Mouse (Mus musculus) intestine, embryonic 16.5 days (tissue): ENCODE measurements around the gene Pcdh19. TPM values are rescaled to one million over a fixed set of nuclear protein-coding genes. Genes with fewer than 3 reads are reported as not detected.
"Not testable (repeated sequence)": the region's sequence is repeated elsewhere in the genome, so short reads cannot be mapped to it uniquely, and the experiment has no call there.

ENCODE experiments used
- ATAC-seq: fragments of 200-750 bp; cut with Nextera tagmentation; 2 replicates; pipeline ENCODE4 v1.8.0; 2017; ENCODE audit warnings: moderate TSS enrichment, moderate library complexity
- H3K27ac ChIP-seq: fragments of 300-500 bp; sonication (generic); 2 replicates; pipeline ENCODE4 v1.5.1; 2014; ENCODE audit warnings: mild to moderate bottlenecking, low read length
- H3K27me3 ChIP-seq: fragments of 300-500 bp; sonication (generic); replicated peaks from 2 replicates; pipeline ENCODE4 v1.6.1; 2014; ENCODE audit warnings: low read length, control low read depth, mixed read lengths; ENCODE audit not compliant: control insufficient read depth, insufficient read depth
- H3K36me3 ChIP-seq: fragments of 300-500 bp; sonication (generic); 2 replicates; pipeline ENCODE4 v1.6.1; 2014; ENCODE audit warnings: low read length, control low read depth; ENCODE audit not compliant: control insufficient read depth, insufficient read depth
- H3K4me1 ChIP-seq: fragments of 300-500 bp; sonication (generic); 2 replicates; pipeline ENCODE4 v1.6.1; 2014; ENCODE audit warnings: low read length, control low read depth, mixed read lengths; ENCODE audit not compliant: control insufficient read depth, insufficient read depth
- H3K4me2 ChIP-seq: fragments of 300-500 bp; sonication (generic); 2 replicates; pipeline ENCODE4 v1.6.1; 2014; ENCODE audit warnings: low read depth, low read length, control low read depth
- H3K4me3 ChIP-seq: fragments of 300-500 bp; sonication (generic); 2 replicates; pipeline ENCODE4 v1.5.1; 2014; ENCODE audit warnings: mild to moderate bottlenecking, low read length
- H3K9ac ChIP-seq: fragments of 300-500 bp; sonication (generic); 2 replicates; pipeline ENCODE4 v1.6.1; 2014; ENCODE audit warnings: low read depth, low read length
- H3K9me3 ChIP-seq: fragments of 300-500 bp; sonication (generic); 2 replicates; pipeline ENCODE4 v1.6.1; 2016; ENCODE audit warnings: low read length, control low read depth; ENCODE audit not compliant: control insufficient read depth
- WGBS: fragments of 180-500 bp; shearing (Covaris S2); extraction: QIAGEN DNeasy Blood & Tissue Kit; methylation state at CpG from one replicate; pipeline ENCODE4 v1.1.7; 2014; 5-methylcytosine and 5-hydroxymethylcytosine counted together
- polyA plus RNA-seq: library from polyadenylated mRNA; unstranded; fragments of >200 nt; fragmentation: Nextera tagmentation; extraction: Ambion mirVana; gene quantifications from 2 replicates; pipeline ENCODE4 v1.2.1, GENCODE M21; 2015

Gene Pcdh19
- 0.98 and 1.6 TPM in 2 replicates for polyA plus RNA-seq

DNA sequence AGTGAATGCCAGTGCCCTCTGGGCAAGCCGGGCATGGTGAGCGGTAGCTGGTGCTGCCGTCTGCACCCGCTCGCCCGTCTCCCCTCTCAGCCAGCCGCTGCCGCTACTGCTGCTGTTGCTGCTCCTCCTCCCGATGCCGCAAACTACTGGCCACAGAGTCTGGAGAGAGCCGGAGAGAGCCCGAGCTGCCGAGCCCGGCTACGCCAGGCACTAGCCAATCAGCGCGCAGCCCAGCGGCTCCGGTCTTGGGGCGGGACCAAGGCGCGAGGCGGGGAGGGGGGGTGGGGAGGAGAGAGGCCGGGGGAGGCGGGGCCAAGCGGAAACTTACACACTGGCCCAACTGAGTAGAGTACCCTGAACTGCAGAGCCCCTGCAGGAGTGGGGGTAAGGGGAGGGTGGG, at the start of gene Pcdh19:
Gene Pcdh19 (minus strand): TSS at position 148 of the 400 bp plus-strand sequence.
- peak within 1 kb of the TSS; percentile 83 for H3K4me2 ChIP-seq
- H3K4me3 ChIP-seq = peak within 1 kb of the TSS; percentile 56
- H3K27ac ChIP-seq = peak within 1 kb of the TSS; percentile 33; the same call in 1 of the 2 replicates
- ATAC-seq = peak; percentile 94
- WGBS = 21% methylated on average over 13 of the region's 26 CpGs
- H3K36me3 ChIP-seq = no peaks in the 10 kb centered on the region
- no peaks in the 10 kb centered on the region for H3K4me1 ChIP-seq
- H3K27me3 ChIP-seq = peaks cover 31% of the 10 kb centered on the region
- peak within 1 kb of the TSS; percentile 63 for H3K9ac ChIP-seq
- H3K9me3 ChIP-seq = no peaks in the 10 kb centered on the region

DNA sequence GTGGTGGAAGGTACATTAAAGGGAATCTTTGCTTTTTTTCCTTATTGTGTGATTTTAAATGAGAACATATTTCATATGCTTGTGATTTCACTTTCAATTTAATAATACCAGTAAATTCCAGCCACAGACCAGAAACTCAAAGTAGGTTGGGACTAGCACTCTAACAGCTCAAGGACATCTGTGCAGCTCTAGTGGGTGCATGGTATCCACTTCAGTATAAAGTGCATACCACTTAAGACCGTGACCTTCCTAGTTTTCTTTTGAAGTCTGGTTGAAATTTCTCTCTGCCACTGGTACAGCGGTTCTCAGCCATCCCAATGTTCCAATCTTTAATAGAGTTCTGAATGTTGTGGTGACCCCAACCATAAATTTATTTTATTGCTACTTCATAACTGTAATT, 47.1 kb upstream of the Pcdh19 start:
- Histone ChIP-seq H3K4me3 (no peak overlapping the region), H3K27ac (no peak overlapping the region), H3K9me3 (no peaks in the 10 kb centered on the region), H3K36me3 (no peaks in the 10 kb centered on the region), H3K4me2 (no peak overlapping the region), H3K27me3 (no peaks in the 10 kb centered on the region), H3K4me1 (no peaks in the 10 kb centered on the region), H3K9ac (no peak overlapping the region)
- ATAC-seq = no peak
- 78% methylated on average over 2 of the region's 2 CpGs for WGBS

DNA sequence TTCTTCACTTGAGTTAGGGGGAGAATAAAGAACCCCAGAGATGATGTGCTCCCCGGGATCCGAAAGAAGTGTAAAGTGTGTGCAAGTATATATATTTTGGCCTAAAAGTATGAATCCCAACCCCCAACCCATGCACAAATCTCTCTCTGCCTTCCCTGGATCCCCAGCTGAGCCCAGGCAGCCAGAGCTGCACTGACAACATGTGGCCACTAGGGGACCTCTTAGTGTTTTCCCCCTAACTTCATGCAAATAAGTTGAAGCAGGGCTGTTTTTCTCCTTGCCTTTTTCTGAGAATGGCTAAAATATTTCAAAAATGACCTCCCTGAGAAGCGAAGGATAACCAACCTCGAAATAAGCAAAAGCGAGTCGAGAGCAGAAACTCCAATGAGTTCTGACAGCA, 46.2 kb upstream of the Pcdh19 start:
- ATAC-seq = no peak
- Histone ChIP-seq H3K4me1 (no peaks in the 10 kb centered on the region), H3K27me3 (no peaks in the 10 kb centered on the region), H3K4me3 (no peak overlapping the region), H3K27ac (no peak overlapping the region), H3K4me2 (no peak overlapping the region), H3K36me3 (no peaks in the 10 kb centered on the region), H3K9ac (no peak overlapping the region), H3K9me3 (no peaks in the 10 kb centered on the region)
- WGBS = 49% methylated on average over 6 of the region's 6 CpGs

DNA sequence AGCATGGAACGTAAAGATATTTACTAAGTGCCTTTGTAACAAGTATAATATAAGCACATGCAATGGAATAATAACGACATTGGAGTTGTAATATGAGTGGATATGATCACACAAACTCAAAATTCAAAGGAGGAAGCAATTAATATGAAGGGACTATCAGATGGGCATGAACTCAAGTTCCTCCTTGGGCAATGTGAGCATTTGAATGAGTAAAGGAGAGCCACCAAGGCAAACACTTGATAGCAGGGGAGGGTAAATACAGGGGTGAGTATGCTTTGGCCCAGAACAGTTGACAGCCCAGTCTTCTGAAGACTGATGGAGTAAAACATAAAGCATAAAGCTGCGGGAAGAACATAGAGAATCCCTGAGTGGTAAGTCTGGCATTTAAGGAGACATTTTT, 32.7 kb upstream of the Pcdh19 start:
- no peak overlapping the region for H3K4me2 ChIP-seq
- H3K9me3 ChIP-seq = no peaks in the 10 kb centered on the region
- H3K4me3 ChIP-seq = no peak overlapping the region
- WGBS = 82% methylated on average over 3 of the region's 3 CpGs
- no peak overlapping the region for H3K9ac ChIP-seq
- H3K4me1 ChIP-seq = no peaks in the 10 kb centered on the region
- H3K36me3 ChIP-seq = no peaks in the 10 kb centered on the region
- H3K27ac ChIP-seq = no peak overlapping the region
- no peak for ATAC-seq
- H3K27me3 ChIP-seq = no peaks in the 10 kb centered on the region

DNA sequence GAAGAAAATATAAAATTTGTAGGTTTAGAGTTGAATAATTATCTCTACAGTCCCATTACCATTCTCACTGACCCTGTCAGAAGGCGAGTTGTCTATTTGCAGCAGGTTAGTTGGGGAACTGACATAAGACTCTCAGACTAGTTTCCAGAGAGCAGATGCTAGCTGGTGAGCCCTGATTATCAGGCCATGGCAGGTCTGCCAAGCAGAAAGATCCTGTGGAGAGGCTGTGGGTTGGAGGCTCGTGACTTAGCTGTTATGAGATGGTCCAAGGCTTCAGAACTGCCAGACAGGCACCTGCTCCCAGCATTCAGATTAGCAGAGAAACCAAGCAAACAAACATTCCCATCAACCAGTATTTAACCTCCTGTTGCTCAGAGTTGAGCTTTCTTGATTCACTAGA, 21.8 kb upstream of the Pcdh19 start:
- WGBS = 76% methylated on average over 2 of the region's 2 CpGs

DNA sequence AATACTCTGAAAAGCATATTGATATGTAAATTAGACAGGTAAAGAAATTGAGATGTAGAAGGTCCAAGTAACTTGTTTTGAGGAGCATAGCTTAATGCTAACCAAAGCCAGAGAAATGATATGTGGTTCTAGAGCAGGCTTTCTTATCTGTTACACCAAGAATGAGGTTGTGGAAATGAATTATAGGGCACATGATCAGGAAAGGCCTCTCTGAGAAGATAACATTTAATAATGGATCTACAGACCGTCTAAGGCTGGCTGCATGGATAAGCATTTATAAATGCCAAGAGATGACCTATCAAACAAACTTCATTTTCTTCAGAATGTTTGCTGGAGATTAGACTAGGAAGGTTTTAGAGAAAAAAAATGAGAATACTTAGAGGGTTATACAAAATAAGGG, 14.1 kb upstream of the Pcdh19 start:
- WGBS = 80% methylated on average over 1 of the region's 1 CpGs
- H3K4me2 ChIP-seq = no peak overlapping the region
- H3K9ac ChIP-seq = no peak overlapping the region
- no peaks in the 10 kb centered on the region for H3K27me3 ChIP-seq
- no peaks in the 10 kb centered on the region for H3K36me3 ChIP-seq
- no peak for ATAC-seq
- H3K4me3 ChIP-seq = no peak overlapping the region
- H3K4me1 ChIP-seq = no peaks in the 10 kb centered on the region
- no peak overlapping the region for H3K27ac ChIP-seq
- H3K9me3 ChIP-seq = no peaks in the 10 kb centered on the region

More for the DNA sequence above, 21.8 kb upstream of the Pcdh19 start:
- Histone ChIP-seq H3K4me2 (no peak overlapping the region), H3K4me1 (no peaks in the 10 kb centered on the region), H3K9me3 (no peaks in the 10 kb centered on the region), H3K4me3 (no peak overlapping the region), H3K36me3 (no peaks in the 10 kb centered on the region), H3K27ac (no peak overlapping the region), H3K27me3 (no peaks in the 10 kb centered on the region), H3K9ac (no peak overlapping the region)
- ATAC-seq = no peak

DNA sequence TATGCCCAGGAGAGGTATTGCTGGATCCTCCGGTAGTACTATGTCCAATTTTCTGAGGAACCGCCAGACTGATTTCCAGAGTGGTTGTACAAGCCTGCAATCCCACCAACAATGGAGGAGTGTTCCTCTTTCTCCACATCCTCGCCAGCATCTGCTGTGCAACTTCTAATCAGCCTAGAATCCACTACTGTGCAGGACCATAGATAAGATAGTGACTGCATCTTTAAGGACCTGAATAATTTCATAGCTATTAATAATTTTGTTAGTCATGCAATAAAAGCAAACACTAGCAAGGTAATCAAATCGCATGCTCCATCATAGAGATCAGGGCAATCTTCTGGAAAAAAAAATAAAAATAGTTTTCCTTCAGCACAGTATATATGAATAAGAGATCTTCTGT, 9.1 kb upstream of the Pcdh19 start:
- H3K4me2 ChIP-seq, H3K27me3 ChIP-seq, H3K9ac ChIP-seq, H3K36me3 ChIP-seq, H3K27ac ChIP-seq, H3K4me1 ChIP-seq, H3K9me3 ChIP-seq, ATAC-seq, H3K4me3 ChIP-seq: not testable (repeated sequence)
- 78% methylated on average over 2 of the region's 4 CpGs for WGBS

DNA sequence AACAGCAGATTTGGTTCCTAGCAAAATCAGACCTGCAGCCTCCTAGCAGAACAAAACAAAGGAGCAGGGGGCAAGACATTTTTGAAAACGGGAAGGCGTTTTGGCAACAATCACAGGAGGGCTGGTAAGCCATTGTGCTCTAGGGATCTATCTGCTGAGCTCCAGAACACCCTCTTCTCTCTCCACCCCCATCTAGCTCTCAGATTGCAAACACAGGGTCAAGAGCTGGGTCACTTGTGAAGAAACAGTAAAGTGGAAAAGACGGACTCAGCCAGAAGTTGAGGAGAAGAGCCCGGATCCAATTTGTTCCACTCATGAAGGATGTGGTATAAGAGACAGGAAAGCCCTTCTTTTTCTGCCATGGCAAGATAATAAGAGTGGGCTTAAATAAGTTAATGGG, 7.7 kb upstream of the Pcdh19 start:
- Histone ChIP-seq H3K9ac (no peak overlapping the region), H3K27ac (no peak overlapping the region), H3K4me1 (no peaks in the 10 kb centered on the region), H3K9me3 (no peaks in the 10 kb centered on the region), H3K4me2 (no peak overlapping the region), H3K4me3 (no peak overlapping the region), H3K27me3 (0 out of 2 replicates have a peak, but pooled peaks cover 2% of the 10 kb centered on the region), H3K36me3 (no peaks in the 10 kb centered on the region)
- no peak for ATAC-seq
- WGBS = 33% methylated on average over 4 of the region's 4 CpGs

DNA sequence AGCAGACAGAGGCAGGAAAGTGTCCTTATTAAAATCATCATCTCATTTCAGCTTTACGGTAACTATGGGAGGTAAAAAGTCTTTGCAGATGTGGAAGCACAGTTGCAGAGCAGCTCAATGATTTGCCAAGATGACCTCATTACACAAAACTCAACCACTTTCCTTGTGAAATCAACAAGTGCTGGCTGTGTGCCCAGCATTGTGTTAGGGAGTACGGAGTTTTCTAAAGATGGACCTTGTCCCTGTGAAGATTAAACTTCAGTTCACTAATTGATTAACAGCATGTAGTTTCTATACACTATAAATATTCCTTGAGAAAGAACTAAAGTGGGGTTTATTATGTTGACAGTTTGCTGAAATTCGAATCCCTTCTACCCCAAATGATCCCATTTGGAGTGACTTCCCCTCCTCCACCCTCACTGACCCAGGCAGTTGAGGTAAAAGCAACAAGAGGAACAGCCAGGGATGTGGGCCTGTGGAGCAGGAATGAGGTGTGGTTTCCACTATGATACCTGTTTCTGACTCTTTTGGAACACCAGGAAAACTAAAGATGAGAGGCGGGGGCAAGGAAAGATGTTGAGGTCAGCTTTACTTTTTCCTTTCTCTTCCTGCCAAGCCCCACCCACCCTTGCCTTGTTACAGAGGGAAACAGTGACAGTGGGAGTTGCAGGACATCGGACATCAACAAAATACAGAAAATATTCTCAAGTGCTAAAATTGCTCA, 4.4 kb upstream of the Pcdh19 start:
- 57% methylated on average over 5 of the region's 5 CpGs for WGBS

DNA sequence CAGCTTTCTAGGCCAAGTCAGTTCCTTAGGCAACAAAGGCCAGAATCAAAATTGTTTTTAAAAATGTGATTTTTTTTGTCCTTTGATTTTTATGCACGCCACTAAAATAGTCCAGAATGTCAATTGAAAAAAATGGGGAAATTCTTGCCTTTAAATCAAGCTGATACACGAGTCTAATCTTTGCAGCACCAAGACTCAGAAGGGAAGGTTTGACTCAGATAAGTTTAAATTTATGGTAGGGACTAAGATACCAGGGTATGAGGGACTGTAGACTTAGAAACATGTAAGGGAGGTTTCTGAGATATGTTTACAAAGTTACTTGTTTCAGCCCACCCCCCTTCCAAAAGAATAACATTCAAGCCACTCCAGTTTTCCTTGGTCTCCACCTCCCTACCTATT, 3.6 kb upstream of the Pcdh19 start:
- Histone ChIP-seq H3K27me3 (peaks cover 13% of the 10 kb centered on the region; the same call in 1 of the 2 replicates), H3K27ac (no peak overlapping the region), H3K4me2 (no peak overlapping the region), H3K36me3 (no peaks in the 10 kb centered on the region), H3K9me3 (no peaks in the 10 kb centered on the region), H3K4me3 (no peak overlapping the region), H3K9ac (no peak overlapping the region), H3K4me1 (no peaks in the 10 kb centered on the region)
- WGBS = 42% methylated on average over 2 of the region's 2 CpGs
- ATAC-seq = no peak

More for the DNA sequence above, 4.4 kb upstream of the Pcdh19 start:
- H3K9ac ChIP-seq = no peak overlapping the region
- no peaks in the 10 kb centered on the region for H3K9me3 ChIP-seq
- 0 out of 2 replicates have a peak, but pooled peaks have one; percentile 10 for ATAC-seq
- H3K4me2 ChIP-seq = no peak overlapping the region
- H3K4me3 ChIP-seq = no peak overlapping the region
- no peaks in the 10 kb centered on the region for H3K4me1 ChIP-seq
- peaks cover 5% of the 10 kb centered on the region; the same call in 1 of the 2 replicates for H3K27me3 ChIP-seq
- H3K27ac ChIP-seq = no peak overlapping the region
- no peaks in the 10 kb centered on the region for H3K36me3 ChIP-seq
